Mouse (Mus musculus) forebrain, embryonic 16.5 days (tissue): ENCODE results near the gene Scd4. TPM values are rescaled to one million over a fixed set of nuclear protein-coding genes. Genes with fewer than 3 reads are reported as not detected.

Experiments
- ATAC-seq: fragments of 200-750 bp; cut with Nextera tagmentation; 2 replicates; pipeline ENCODE4 v1.8.0; 2017; ENCODE audit warnings: mild to moderate bottlenecking, moderate library complexity
- H3K27ac ChIP-seq: fragments of 300-500 bp; sonication (generic); 2 replicates; pipeline ENCODE4 v1.5.1; 2014; ENCODE audit warnings: low read length, control low read depth
- H3K27me3 ChIP-seq: fragments of 300-500 bp; sonication (generic); replicated peaks from 2 replicates; pipeline ENCODE4 v1.6.1; 2014; ENCODE audit warnings: low read length; ENCODE audit not compliant: control insufficient read depth, insufficient read depth
- H3K36me3 ChIP-seq: fragments of 300-500 bp; sonication (generic); 2 replicates; pipeline ENCODE4 v1.6.1; 2014; ENCODE audit not compliant: control insufficient read depth, insufficient read depth
- H3K4me1 ChIP-seq: fragments of 300-500 bp; sonication (generic); replicated peaks from 2 replicates; pipeline ENCODE4 v1.6.1; 2014; ENCODE audit warnings: low read length; ENCODE audit not compliant: control insufficient read depth, insufficient read depth
- H3K4me2 ChIP-seq: fragments of 300-500 bp; sonication (generic); 2 replicates; pipeline ENCODE4 v1.6.1; 2014; ENCODE audit warnings: mild to moderate bottlenecking, low read length, control low read depth
- H3K4me3 ChIP-seq: fragments of 300-500 bp; sonication (generic); replicated peaks from 2 replicates; pipeline ENCODE4 v1.5.1; 2014; ENCODE audit warnings: mild to moderate bottlenecking, low read length, control low read depth
- H3K9ac ChIP-seq: fragments of 300-500 bp; sonication (generic); replicated peaks from 2 replicates; pipeline ENCODE4 v1.6.1; 2014; ENCODE audit warnings: low read depth, low read length, control low read depth
- H3K9me3 ChIP-seq: fragments of 300-500 bp; sonication (generic); 2 replicates; pipeline ENCODE4 v1.6.1; 2016; ENCODE audit warnings: low read length; ENCODE audit not compliant: control insufficient read depth
- WGBS: fragments of 180-500 bp; shearing (Covaris S2); extraction: QIAGEN DNeasy Blood & Tissue Kit; methylation state at CpG from one replicate; pipeline ENCODE4 v1.1.7; 2014; 5-methylcytosine and 5-hydroxymethylcytosine counted together
- microRNA-seq: library from miRNA; unstranded; fragments of <30 nt; microRNA quantifications from one replicate; pipeline ENCODE4, GENCODE M21; 2017
- polyA plus RNA-seq: library from polyadenylated mRNA; unstranded; fragments of >200 nt; fragmentation: Nextera tagmentation; extraction: Ambion mirVana; gene quantifications from 2 replicates; pipeline ENCODE4 v1.2.1, GENCODE M21; 2015

The Scd4 gene
- polyA plus RNA-seq, 1 experiment from 2014 or later, result 0.16 TPM

DNA sequence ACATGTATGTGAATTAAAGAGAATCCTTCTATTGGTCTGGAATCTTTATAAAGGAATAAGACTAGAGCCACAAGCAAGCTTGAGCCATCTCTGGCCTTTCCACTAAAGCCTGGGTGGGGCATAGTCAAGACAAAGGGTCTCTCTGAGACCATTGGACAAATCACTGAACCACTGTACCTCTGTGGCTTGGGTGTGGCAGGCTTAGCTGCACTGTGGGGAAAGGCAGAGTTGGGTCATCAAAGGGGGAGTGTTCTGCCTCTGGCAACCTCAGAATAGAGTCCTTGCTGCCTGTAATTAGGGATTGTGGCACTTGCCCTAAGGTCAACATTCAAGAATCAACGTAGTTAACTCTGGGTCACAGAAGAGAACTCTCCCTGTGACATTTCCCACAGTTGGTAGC, 56.6 kb downstream of the Scd4 start:
- 9% methylated on average over 1 of the region's 1 CpGs for WGBS
- no peaks in the 10 kb centered on the region for H3K27me3 ChIP-seq
- no peak for ATAC-seq
- H3K4me3 ChIP-seq, result no peak overlapping the region
- no peak overlapping the region for H3K27ac ChIP-seq
- H3K4me2 ChIP-seq, result no peak overlapping the region
- no peak overlapping the region for H3K9ac ChIP-seq
- no peaks in the 10 kb centered on the region for H3K9me3 ChIP-seq
- H3K36me3 ChIP-seq, result no peaks in the 10 kb centered on the region
- H3K4me1 ChIP-seq, result 0 out of 2 replicates have a peak, but pooled peaks cover 8% of the 10 kb centered on the region

GRCm38 (mm10) chr19:44391856-44392255, 59.0 kb downstream of the Scd4 start:
- Histone ChIP-seq H3K27ac (no peak overlapping the region), H3K36me3 (no peaks in the 10 kb centered on the region), H3K9me3 (no peaks in the 10 kb centered on the region), H3K27me3 (no peaks in the 10 kb centered on the region), H3K9ac (no peak overlapping the region), H3K4me2 (no peak overlapping the region), H3K4me3 (no peak overlapping the region), H3K4me1 (0 out of 2 replicates have a peak, but pooled peaks cover 8% of the 10 kb centered on the region)
- WGBS, result 95% methylated on average over 4 of the region's 4 CpGs
- no peak for ATAC-seq

DNA sequence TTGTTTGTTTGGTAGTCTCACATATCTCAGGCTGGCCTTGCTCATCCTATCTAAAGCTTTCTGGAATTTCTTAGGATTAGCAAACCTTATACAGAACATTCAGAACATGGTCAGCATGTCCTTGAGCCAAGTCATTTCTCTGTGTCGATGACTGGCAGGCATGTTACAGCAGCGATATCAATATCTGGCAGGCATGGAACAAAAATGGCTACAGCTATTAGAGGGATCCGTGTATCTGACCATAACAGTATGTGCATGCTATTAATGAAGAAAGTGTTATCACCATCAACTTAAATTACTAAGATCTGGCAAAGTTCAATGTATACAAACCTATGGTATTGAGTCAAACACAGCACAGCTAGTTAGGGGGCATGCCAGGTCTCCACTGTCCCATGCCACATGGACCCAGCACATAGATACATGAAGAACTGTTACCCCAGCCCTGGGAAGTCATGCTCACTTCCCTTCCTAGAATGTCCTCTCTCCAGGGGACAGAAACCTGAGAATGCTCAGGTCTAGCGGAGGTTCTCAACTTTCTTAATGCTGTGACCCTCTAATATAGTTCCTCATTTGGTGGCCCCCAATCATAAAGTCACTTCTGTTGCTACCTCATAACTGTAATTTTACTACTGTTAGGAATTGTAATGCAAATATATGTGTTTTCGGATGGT, 59.6 kb downstream of the Scd4 start:
- no peak overlapping the region for H3K27ac ChIP-seq
- no peak overlapping the region for H3K4me3 ChIP-seq
- H3K9ac ChIP-seq, result no peak overlapping the region
- no peaks in the 10 kb centered on the region for H3K36me3 ChIP-seq
- no peaks in the 10 kb centered on the region for H3K9me3 ChIP-seq
- 92% methylated on average over 5 of the region's 5 CpGs for WGBS
- H3K4me1 ChIP-seq, result 0 out of 2 replicates have a peak, but pooled peaks cover 8% of the 10 kb centered on the region
- no peak for ATAC-seq
- H3K27me3 ChIP-seq, result no peaks in the 10 kb centered on the region
- H3K4me2 ChIP-seq, result no peak overlapping the region

GRCm38 (mm10) chr19:44393962-44394422, 61.1 kb downstream of the Scd4 start:
- 0 out of 2 replicates have a peak, but pooled peaks cover 2% of the 10 kb centered on the region for H3K4me1 ChIP-seq
- no peak overlapping the region for H3K4me2 ChIP-seq
- H3K27me3 ChIP-seq, result no peaks in the 10 kb centered on the region
- no peaks in the 10 kb centered on the region for H3K9me3 ChIP-seq
- WGBS, result 83% methylated on average over 5 of the region's 5 CpGs
- no peak overlapping the region for H3K27ac ChIP-seq
- ATAC-seq, result no peak
- H3K4me3 ChIP-seq, result no peak overlapping the region
- H3K36me3 ChIP-seq, result 0 out of 2 replicates have a peak, but pooled peaks cover 2% of the 10 kb centered on the region
- no peak overlapping the region for H3K9ac ChIP-seq

- Histone ChIP-seq H3K9me3 (no peaks in the 10 kb centered on the region), H3K4me2 (no peak overlapping the region), H3K4me1 (no peaks in the 10 kb centered on the region), H3K27ac (no peak overlapping the region), H3K9ac (no peak overlapping the region), H3K4me3 (no peak overlapping the region), H3K27me3 (no peaks in the 10 kb centered on the region), H3K36me3 (peaks cover 2% of the 10 kb centered on the region; the same call in 1 of the 2 replicates)
- no peak for ATAC-seq
- WGBS, result 87% methylated on average over 7 of the region's 7 CpGs
Measured at GRCm38 (mm10) chr19:44394972-44395371, 62.1 kb downstream of the Scd4 start.

Small RNAs within 50 kb of the gene (microRNA-seq; reads per million reads assigned to microRNA genes)
- gene Mir5114, result 0.62 reads per million

Other genes with a start within 250 kb of the Scd4 start
- gene Chuk, start 225.6 kb upstream of the Scd4 start, polyA plus RNA-seq, result 61.7 and 72.4 TPM in 2 replicates
- gene Cwf19l1, start 197.2 kb upstream of the Scd4 start, polyA plus RNA-seq, result 39.7 and 44.0 TPM in 2 replicates
- 150 and 152 TPM in 2 replicates for gene Bloc1s2, start 186.6 kb upstream of the Scd4 start, polyA plus RNA-seq
- gene Pkd2l1, start 140.7 kb upstream of the Scd4 start, polyA plus RNA-seq, result not detected in 2 replicates
- gene Scd3, start 129.8 kb upstream of the Scd4 start, polyA plus RNA-seq, result 1.8 and 2.1 TPM in 2 replicates
- 290 and 318 TPM in 2 replicates for gene Scd2, start 39.4 kb upstream of the Scd4 start, polyA plus RNA-seq
- gene Scd1, start 74.8 kb downstream of the Scd4 start, polyA plus RNA-seq, result 3.6 and 5.0 TPM in 2 replicates
- 1.6 and 2.0 TPM in 2 replicates for gene Wnt8b, start 160.4 kb downstream of the Scd4 start, polyA plus RNA-seq
- gene Sec31b, start 212.8 kb downstream of the Scd4 start, polyA plus RNA-seq, result 0.07 and 0.16 TPM in 2 replicates
- not detected in 2 replicates for gene Gm20538, start 219.7 kb downstream of the Scd4 start, polyA plus RNA-seq
- gene Ndufb8, start 222.3 kb downstream of the Scd4 start, polyA plus RNA-seq, result 376 and 452 TPM in 2 replicates
- 31.6 and 34.8 TPM in 2 replicates for gene Hif1an, start 229.8 kb downstream of the Scd4 start, polyA plus RNA-seq